Mouse (Mus musculus): ENCODE measurements around the gene Gls.
A peak's percentile ranks its signal among the peaks of the same experiment; 100 is the strongest.

Gls gene

DNA sequence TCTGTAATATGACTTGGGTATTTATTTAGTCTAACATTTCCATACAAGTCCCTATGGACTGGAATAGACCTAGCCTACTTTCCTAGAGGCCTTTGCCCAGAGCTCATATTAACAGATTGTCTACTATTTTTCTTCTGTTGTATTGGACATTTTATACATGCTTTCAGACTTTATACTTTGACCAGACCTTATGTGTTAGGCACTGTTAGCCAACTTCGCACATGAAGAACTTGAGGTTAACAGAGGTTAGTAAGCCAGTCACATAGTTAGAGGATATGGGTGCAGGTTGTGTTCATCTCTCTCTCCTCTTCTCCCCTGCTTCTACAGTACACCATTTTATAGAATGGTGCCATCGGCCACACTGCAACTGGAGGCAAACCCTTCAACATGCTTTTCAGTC is 75.0 kb downstream of the Gls start:
- DNase-seq (ENCODE audit: low spot score in 2 of 2), result no peak

GRCm38 (mm10) chr1:52156351-52156750 is 76.7 kb downstream of the Gls start:
- no peak for DNase-seq (ENCODE audit: low spot score in 2 of 2)

DNA sequence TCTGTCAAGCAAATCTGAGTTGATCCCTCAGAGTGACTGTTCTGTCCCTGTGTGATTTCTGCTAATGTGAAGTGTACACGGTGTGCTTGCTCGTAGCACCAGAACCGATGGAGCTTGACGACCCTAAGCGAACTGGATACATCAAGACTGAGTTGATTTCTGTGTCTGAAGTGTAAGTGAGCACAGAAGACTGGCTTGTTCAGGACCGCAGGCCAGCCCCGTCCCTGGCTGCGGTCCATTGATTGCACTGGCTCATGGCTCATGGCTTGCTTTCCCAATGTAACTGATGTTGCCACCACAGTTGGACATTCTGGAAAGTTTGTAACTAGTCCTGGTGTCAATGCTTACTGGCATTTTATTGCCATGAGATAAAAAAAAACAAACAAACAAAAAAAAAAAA is 78.1 kb downstream of the Gls start:
- DNase-seq (ENCODE audit: low spot score in 2 of 2), result no peak

- DNase-seq (ENCODE audit: low spot score in 2 of 2), result no peak
These were observed 80.1 kb downstream of the Gls start for GRCm38 (mm10) chr1:52152936-52153335.

DNA sequence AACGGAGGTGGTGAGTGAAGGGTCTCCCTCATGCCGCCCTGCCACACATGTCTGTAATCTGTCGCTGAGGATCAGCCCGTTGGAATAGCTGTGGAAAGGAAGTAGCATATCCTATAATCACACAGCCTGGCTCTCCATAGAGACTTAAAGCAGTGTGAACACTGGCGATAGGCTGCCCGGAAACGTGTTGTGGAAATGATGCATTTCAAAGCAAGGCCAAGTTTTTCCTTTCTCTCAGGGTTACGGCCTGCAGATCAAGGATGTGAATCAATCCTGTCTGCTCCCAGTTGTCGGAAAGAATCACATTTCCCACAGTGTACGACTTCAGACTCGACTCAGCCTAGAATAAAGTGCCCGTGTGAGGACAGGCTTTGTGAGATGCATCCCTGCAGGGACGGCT is 80.7 kb downstream of the Gls start:
- DNase-seq (ENCODE audit: low spot score in 2 of 2), result no peak

GRCm38 (mm10) chr1:52151166-52151565 is 81.9 kb downstream of the Gls start:
- no peak for DNase-seq (ENCODE audit: low spot score in 2 of 2)

- DNase-seq (ENCODE audit: low spot score in 2 of 2), result no peak
These were observed 82.4 kb downstream of the Gls start for GRCm38 (mm10) chr1:52150676-52151075.

- peak; percentile 25 to 32 for DNase-seq (ENCODE audit: low spot score in 2 of 2)
These were observed 83.1 kb downstream of the Gls start for GRCm38 (mm10) chr1:52149934-52150346.

DNA sequence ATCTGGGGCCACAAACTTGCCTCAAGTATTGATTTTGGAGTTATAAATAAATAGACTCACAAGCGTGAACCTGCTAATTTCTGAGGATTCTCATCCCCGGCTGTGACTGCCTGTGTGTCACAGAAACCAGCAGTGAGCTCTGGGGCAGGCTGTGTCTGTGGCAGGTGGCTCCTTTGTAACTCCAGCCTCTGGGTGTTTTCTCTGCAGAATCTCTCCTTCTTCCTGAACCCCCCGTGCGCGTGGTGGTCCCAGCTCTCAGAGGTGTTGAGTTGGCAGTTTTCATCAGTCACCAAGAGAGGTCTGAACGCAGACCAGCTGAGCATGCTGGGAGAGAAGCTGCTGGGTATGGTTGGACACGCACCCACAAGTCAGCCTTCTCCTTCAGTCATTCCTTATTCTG is 84.3 kb downstream of the Gls start:
- no peak for DNase-seq (ENCODE audit: low spot score in 2 of 2)

- no peak for DNase-seq (ENCODE audit: low spot score in 2 of 2)
These were observed 84.9 kb downstream of the Gls start for GRCm38 (mm10) chr1:52148178-52148577.

DNA sequence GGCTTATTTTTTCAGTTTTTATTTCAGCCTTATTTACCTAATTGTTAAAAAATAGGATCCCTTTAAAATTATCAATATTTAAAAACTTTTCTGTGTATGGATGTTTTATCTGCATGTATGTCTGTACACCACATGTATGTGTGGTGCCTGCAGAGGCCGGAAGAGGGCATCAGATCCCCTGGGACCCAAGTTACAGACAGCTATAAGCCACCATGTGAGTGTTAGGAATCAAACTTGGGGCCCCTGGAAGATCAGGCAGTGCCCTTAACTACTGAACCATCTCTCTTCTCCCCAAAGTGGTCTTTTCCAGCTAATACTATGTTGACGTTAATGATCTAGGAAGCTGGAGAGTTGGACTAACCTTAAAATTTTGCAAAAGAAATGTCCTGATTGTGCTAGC is 85.6 kb downstream of the Gls start:
- DNase-seq (ENCODE audit: low spot score in 2 of 2), result no peak

GRCm38 (mm10) chr1:52146214-52146970 is 86.6 kb downstream of the Gls start:
- no peak for DNase-seq (ENCODE audit: low spot score in 2 of 2)

DNA sequence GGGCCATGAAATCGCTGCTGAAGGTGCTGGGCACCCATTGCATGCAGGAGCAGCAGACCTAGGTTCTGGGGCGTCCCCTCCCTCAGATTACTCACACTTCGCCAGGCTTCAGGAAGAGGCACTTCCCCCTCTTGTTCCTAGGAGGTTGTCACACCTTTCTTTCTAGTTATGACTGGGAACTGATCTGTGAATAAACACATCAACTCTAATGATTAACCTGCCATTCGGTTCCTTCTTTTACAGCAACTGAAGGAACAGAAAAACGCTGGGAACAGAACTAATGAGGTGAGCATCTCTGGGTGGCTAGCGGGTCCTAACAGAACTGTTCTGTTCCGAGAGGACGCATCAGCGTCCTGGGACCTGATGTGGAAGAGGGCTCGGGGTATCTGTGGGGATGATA is 88.1 kb downstream of the Gls start:
- DNase-seq (ENCODE audit: low spot score in 2 of 2), result no peak

- no peak for DNase-seq (ENCODE audit: low spot score in 2 of 2)
These were observed 89.4 kb downstream of the Gls start for GRCm38 (mm10) chr1:52143596-52144156.

GRCm38 (mm10) chr1:52143191-52143590 is 89.8 kb downstream of the Gls start:
- no peak for DNase-seq (ENCODE audit: low spot score in 2 of 2)

DNA sequence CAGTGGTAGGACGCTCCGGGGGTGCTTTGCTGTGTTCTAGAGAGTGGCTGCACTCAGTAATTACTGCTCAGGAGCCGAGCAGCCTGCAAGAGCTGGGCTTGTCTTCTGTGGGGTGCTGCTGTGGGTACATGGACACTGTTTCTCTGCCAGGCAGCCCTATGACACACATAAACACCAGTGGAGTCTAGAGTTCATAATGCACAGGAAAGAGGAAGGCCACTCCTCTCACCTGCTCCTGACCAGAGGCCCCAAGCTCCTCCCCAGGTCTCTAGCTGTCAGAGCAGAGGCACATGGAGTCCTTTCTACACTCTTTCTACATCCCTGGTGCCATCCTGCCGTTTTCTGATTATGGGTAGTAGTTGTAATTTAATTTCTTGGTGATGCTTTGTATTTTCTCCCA is 90.9 kb downstream of the Gls start:
- no peak for DNase-seq (ENCODE audit: low spot score in 2 of 2)

DNA sequence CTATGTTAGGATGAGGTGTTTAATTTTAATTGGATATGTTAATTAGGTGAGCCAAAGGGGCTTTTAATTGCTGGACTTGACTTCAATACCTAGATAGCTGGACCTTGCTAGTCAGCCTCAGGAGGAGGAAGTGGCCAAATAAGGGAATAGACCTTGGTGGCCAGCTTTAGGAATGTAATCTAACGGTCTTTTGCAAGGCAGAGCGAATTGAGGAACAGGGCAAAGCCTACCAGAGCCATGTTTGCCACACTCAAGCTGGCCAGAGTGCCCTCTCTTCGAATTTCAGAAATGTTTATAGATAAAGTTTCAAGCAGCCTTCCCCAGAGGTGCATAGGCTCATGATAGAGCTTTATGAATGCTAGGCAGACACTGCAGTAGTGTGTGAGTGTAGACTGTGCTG is 91.5 kb downstream of the Gls start:
- DNase-seq (ENCODE audit: low spot score in 2 of 2), result no peak

DNA sequence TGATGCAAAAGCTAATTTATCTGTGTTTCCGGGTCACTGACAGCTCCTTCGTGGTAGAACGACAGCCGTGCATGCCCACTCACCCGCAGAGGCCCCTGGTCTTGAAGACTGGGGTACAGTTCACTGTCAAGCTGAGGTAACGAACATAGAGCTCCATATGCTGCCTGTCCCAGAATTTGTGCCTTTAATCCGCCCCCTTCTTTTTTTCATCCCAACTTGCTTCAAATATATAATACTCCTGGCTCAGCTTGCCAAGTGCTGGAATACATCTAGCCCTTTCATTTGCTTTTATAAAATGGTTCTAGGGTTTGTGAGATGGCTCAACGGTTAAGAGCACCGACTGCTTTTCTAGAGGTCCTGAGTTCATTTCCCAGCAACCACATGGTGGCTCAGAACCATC is 92.5 kb downstream of the Gls start:
- DNase-seq (ENCODE audit: low spot score in 2 of 2), result no peak

- no peak for DNase-seq (ENCODE audit: low spot score in 2 of 2)
These were observed 95.7 kb downstream of the Gls start for GRCm38 (mm10) chr1:52137292-52137691.

GRCm38 (mm10) chr1:52133254-52133653 is 99.8 kb downstream of the Gls start:
- DNase-seq (ENCODE audit: low spot score in 2 of 2), result no peak

DNA sequence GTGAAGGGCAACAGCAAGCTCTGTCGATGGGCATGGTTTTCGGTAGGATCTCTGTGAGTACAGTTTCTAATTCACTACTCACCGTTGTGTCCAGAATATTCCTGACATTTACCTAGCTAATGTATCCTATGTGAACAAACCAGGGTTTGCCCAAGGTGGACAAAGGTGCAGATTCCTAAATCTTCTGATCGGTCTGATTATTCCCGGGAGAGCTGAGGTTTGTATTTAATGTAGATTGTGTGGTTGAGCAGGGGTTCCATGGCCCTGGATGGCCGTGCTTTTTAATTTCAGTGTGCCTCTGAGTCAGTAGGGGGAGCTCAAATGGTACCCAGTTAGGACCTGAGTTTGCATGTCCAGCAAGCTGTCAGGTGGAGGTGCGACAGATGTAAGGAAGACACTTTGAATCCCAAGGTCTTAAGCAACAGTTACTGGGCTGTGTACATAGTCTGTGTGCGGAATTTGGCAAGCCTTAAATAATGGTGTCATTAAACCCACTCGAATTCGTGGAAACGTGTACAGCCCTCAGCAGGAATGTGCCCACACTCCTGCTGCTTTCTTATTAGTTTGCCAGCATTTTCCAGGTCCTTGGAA is 101.2 kb downstream of the Gls start:
- DNase-seq (ENCODE audit: low spot score in 2 of 2), result no peak

- no peak for DNase-seq (ENCODE audit: low spot score in 2 of 2)
These were observed 103.2 kb downstream of the Gls start for GRCm38 (mm10) chr1:52129794-52130193.

- no peak for DNase-seq (ENCODE audit: low spot score in 2 of 2)
These were observed 105.7 kb downstream of the Gls start for GRCm38 (mm10) chr1:52127350-52127749.
